18 mouse cellular contexts compared by ENCODE assay signal in the genomic region with DNA sequence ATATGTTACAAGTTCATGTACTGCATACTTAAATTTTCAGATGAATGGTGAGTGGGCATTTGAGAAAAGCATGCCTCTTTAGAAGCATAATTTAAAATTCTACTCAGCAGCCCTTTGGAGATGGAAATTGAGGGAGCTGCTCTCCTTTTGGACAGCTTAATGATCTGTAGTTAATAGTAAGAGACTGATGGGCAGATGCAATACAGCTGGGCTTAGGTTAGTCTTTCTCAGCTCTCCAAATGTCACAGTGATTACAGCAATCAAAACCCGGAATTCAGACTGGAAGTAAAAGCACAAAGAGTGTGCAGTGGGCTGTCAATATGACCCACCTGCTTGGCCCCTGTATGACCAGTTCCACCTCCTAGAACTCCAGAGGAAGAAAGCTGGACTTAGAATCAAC. TPM values are rescaled to one million over a fixed set of nuclear protein-coding genes. Genes with fewer than 3 reads are reported as not detected.
"Had no signal": no experiment of that assay in that cellular context is flagged by ENCODE, and none has a peak within 500 bp of the region (broad histone marks: within the 10 kb centered on the region; RNA-seq: fewer than 3 reads in every experiment).

No protein-coding gene starts in this region.

- H3K4me1 ChIP-seq: kidney, embryonic 15.5 days; limb, embryonic 10.5 days; liver, embryonic 15.5 days; midbrain, embryonic 10.5 days; stomach, embryonic 15.5 days had no signal

- H3K4me3 ChIP-seq: kidney, embryonic 15.5 days; limb, embryonic 10.5 days; liver, embryonic 15.5 days; midbrain, embryonic 10.5 days; stomach, embryonic 15.5 days had no signal

- H3K9me3 ChIP-seq: kidney, embryonic 15.5 days; limb, embryonic 10.5 days; liver, embryonic 15.5 days; midbrain, embryonic 10.5 days; stomach, embryonic 15.5 days had no signal

- ATAC-seq: lung, postnatal 0 days had no signal

- H3K36me3 ChIP-seq: kidney, embryonic 15.5 days; limb, embryonic 10.5 days; liver, embryonic 15.5 days; midbrain, embryonic 10.5 days; stomach, embryonic 15.5 days had no signal

- DNase-seq: kidney, adult 11 months; kidney, postnatal 36 days; lung, adult 2 months; lung, postnatal 4 days; midbrain, embryonic 14.5 days; right cerebral cortex, postnatal 14 days; thymus, adult 2 months; thymus, postnatal 25 days had no signal

- H3K9ac ChIP-seq: kidney, embryonic 15.5 days; liver, embryonic 15.5 days; stomach, embryonic 15.5 days had no signal

- H3K27me3 ChIP-seq: kidney, embryonic 15.5 days; liver, embryonic 15.5 days; stomach, embryonic 15.5 days had no signal

- H3K27ac ChIP-seq: kidney, embryonic 15.5 days; limb, embryonic 10.5 days; liver, embryonic 15.5 days; midbrain, embryonic 10.5 days; stomach, embryonic 15.5 days had no signal

- H3K4me2 ChIP-seq: kidney, embryonic 15.5 days; liver, embryonic 11.5 days; liver, embryonic 15.5 days; stomach, embryonic 15.5 days had no signal

RNA-seq across cellular contexts. Expression of a gene that starts 24.1 kb away (rescaled TPM):
- total RNA-seq: megakaryocyte, adult 5-6 weeks had no signal
- polyA plus RNA-seq: intestine, embryonic 14.5 days; liver, embryonic 11.5 days; lung, adult 2 months; lung, postnatal 0 days; spleen, adult 2 months; thymus, adult 2 months had no signal
